Mouse (Mus musculus) hindbrain, embryonic 10.5 days (tissue): ENCODE measurements around the gene Olfr177. TPM values are rescaled to one million over a fixed set of nuclear protein-coding genes. Genes with fewer than 3 reads are reported as not detected.

Experiments used
- DNase-seq: peaks from one replicate; pipeline ENCODE4 v3.0.0-alpha.2; 2017; ENCODE audit warnings: low spot score
- H3K27ac ChIP-seq: fragments of 300-500 bp; sonication (generic); 2 replicates; pipeline ENCODE4 v1.5.1; 2016; ENCODE audit warnings: mild to moderate bottlenecking, moderate library complexity
- H3K27me3 ChIP-seq: fragments of 300-500 bp; sonication (generic); 2 replicates; pipeline ENCODE4 v1.6.1; 2016; ENCODE audit warnings: mild to moderate bottlenecking; ENCODE audit not compliant: poor library complexity, insufficient read depth, severe bottlenecking
- H3K36me3 ChIP-seq: fragments of 300-500 bp; sonication (generic); 2 replicates; pipeline ENCODE4 v1.6.1; 2016; ENCODE audit warnings: mild to moderate bottlenecking, moderate library complexity
- H3K4me1 ChIP-seq: fragments of 300-500 bp; sonication (generic); replicated peaks from 2 replicates; pipeline ENCODE4 v1.6.1; 2016; ENCODE audit warnings: mild to moderate bottlenecking
- H3K4me3 ChIP-seq: fragments of 300-500 bp; sonication (generic); 2 replicates; pipeline ENCODE4 v1.5.1; 2016; ENCODE audit warnings: mild to moderate bottlenecking, moderate library complexity
- H3K9me3 ChIP-seq: fragments of 300-500 bp; sonication (generic); 2 replicates; pipeline ENCODE4 v1.6.1; 2016; ENCODE audit warnings: mild to moderate bottlenecking, moderate library complexity
- WGBS: fragments of 180-500 bp; shearing (Covaris S2); methylation state at CpG from one replicate; pipeline ENCODE4 v1.1.7; 2016; 5-methylcytosine and 5-hydroxymethylcytosine counted together
- polyA plus RNA-seq: library from polyadenylated mRNA; unstranded; fragments of >200 nt; fragmentation: Nextera tagmentation; extraction: Ambion mirVana; gene quantifications from 2 replicates; pipeline ENCODE4 v1.2.1, GENCODE M21; 2016

Olfr177 gene
- polyA plus RNA-seq, result not detected in 2 replicates

DNA sequence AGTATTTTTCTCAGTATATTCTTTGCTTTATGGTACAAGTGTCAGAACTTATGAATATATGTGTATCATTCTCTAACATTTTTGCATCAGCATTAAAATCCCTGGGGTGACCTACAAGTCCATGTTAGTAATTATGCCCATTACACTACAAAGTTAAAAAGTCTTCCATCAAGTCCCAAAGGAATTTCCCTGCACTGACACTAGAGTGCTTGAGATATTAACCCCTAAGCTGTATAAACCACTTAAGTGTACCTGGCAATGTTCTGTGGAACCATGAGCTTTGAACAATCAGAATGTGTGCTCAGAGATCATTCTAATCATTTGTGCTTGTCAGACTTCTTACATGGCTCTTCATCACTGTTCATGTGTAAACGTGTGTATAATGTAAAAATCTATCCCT lies at the start of gene Olfr177:
TSS of gene Olfr177 (minus strand) at position 101 of the 400 bp plus-strand sequence.
- H3K27me3 ChIP-seq, result no peaks in the 10 kb centered on the region
- 69% methylated on average over 1 of the region's 1 CpGs for WGBS
- no peak within 1 kb of the TSS for H3K4me3 ChIP-seq
- H3K27ac ChIP-seq, result no peak within 1 kb of the TSS
- H3K9me3 ChIP-seq, result no peaks in the 10 kb centered on the region
- H3K36me3 ChIP-seq, result no peaks in the 10 kb centered on the region
- H3K4me1 ChIP-seq, result no peaks in the 10 kb centered on the region
- no peak for DNase-seq

- no peak within 1 kb of the TSS for H3K4me3 ChIP-seq
- no peak for DNase-seq
These were observed 17.4 kb upstream of the Olfr177 start, which contains the start of gene Olfr178 for GRCm38 (mm10) chr16:58891963-58892362. Gene Olfr178, minus strand, starts transcription at chr16:58892063.

DNA sequence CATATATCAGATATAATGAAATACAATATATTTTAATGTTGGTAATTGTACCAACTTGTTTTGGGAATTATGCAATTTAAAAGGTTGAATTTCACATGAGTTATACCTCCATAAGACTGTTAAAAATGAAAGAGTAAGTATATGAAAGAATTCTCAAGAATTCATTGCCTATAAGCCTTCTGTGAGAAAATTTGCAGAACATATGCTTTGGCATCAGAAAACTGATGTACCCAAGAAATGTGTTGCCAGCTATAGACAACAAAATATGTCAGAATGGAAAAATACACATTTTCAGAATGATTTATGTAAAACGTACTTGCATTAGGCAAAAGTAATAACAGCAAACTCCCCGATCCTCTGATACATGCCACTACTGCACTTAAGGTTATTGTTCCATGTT lies 9.8 kb upstream of the Olfr177 start:
- Histone ChIP-seq H3K4me3 (no peak overlapping the region), H3K4me1 (no peaks in the 10 kb centered on the region), H3K9me3 (0 out of 2 replicates have a peak, but pooled peaks cover 3% of the 10 kb centered on the region), H3K27ac (no peak overlapping the region), H3K36me3 (no peaks in the 10 kb centered on the region), H3K27me3 (no peaks in the 10 kb centered on the region)
- 94% methylated on average over 2 of the region's 2 CpGs for WGBS
- no peak for DNase-seq

More at GRCm38 (mm10) chr16:58891963-58892362, 17.4 kb upstream of the Olfr177 start, which contains the start of gene Olfr178:
- Histone ChIP-seq H3K36me3 (no peaks in the 10 kb centered on the region), H3K27ac (no peak within 1 kb of the TSS), H3K27me3 (no peaks in the 10 kb centered on the region), H3K9me3 (0 out of 2 replicates have a peak, but pooled peaks cover 4% of the 10 kb centered on the region), H3K4me1 (no peaks in the 10 kb centered on the region)
- 91% methylated on average over 3 of the region's 3 CpGs for WGBS

- Histone ChIP-seq H3K9me3 (no peaks in the 10 kb centered on the region), H3K4me3 (no peak overlapping the region), H3K36me3 (no peaks in the 10 kb centered on the region), H3K27ac (no peak overlapping the region), H3K27me3 (no peaks in the 10 kb centered on the region), H3K4me1 (no peaks in the 10 kb centered on the region)
- DNase-seq, result no peak
- WGBS, result 68% methylated on average over 1 of the region's 1 CpGs
These were observed 13.1 kb downstream of the Olfr177 start for GRCm38 (mm10) chr16:58861479-58861878.

- no peaks in the 10 kb centered on the region for H3K27me3 ChIP-seq
- no peaks in the 10 kb centered on the region for H3K36me3 ChIP-seq
- H3K27ac ChIP-seq, result no peak overlapping the region
- no peaks in the 10 kb centered on the region for H3K4me1 ChIP-seq
- no peaks in the 10 kb centered on the region for H3K9me3 ChIP-seq
- H3K4me3 ChIP-seq, result no peak overlapping the region
- DNase-seq, result no peak
- WGBS, result 92% methylated on average over 2 of the region's 2 CpGs
These were observed 14.4 kb downstream of the Olfr177 start for GRCm38 (mm10) chr16:58860032-58860737.

DNA sequence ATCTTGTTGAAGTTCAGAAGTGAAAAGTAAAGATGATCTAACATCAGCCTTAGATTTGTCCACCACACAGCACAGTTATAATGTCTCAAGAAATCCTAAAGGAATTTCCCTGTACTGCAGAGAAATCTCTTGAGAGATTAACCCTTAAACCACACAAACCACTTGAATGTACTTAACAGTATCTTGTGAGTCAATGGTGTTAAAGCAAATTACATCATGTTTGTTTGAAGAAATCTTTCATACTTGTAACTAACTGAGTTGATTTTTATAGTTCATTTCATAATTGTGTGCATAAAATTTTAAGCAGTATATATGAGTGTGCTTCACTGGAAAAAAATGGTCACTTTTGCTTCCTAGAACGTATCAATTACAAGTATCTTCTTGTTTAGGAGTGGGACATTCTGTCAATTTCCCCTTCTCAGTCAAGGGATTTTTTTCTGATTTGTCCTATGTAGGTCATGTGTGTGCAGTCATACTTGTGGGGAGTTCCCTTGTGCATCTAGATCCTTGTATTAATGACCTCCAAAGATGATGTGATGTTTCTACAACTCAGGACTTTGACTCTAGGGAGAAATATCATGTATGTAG lies 47.7 kb downstream of the Olfr177 start, which contains the start of gene Olfr175-ps1:
TSS of gene Olfr175-ps1 (minus strand) at position 51 of the 588 bp plus-strand sequence.
- Histone ChIP-seq H3K36me3 (no peaks in the 10 kb centered on the region), H3K27me3 (no peaks in the 10 kb centered on the region), H3K4me3 (no peak within 1 kb of the TSS), H3K4me1 (no peaks in the 10 kb centered on the region), H3K27ac (no peak within 1 kb of the TSS), H3K9me3 (no peaks in the 10 kb centered on the region)
- DNase-seq, result no peak
- 88% methylated on average over 1 of the region's 1 CpGs for WGBS

Other genes starting within 250 kb of the Olfr177 start
- gene E330017A01Rik, start 236.0 kb downstream of the Olfr177 start, polyA plus RNA-seq, result not detected in 2 replicates
- gene Cpox, start 204.5 kb downstream of the Olfr177 start, polyA plus RNA-seq, result 20.0 and 27.8 TPM in 2 replicates
- not detected in 2 replicates for gene Gpr15, start 155.7 kb downstream of the Olfr177 start, polyA plus RNA-seq
- gene Cldnd1, start 146.9 kb downstream of the Olfr177 start, polyA plus RNA-seq, result 98.7 and 105 TPM in 2 replicates
- not detected in 2 replicates for gene Olfr172, start 111.6 kb downstream of the Olfr177 start, polyA plus RNA-seq
- not detected in 2 replicates for gene Olfr173, start 74.5 kb downstream of the Olfr177 start, polyA plus RNA-seq
- gene Olfr175-ps1, start 48.0 kb downstream of the Olfr177 start, polyA plus RNA-seq, result not detected in 2 replicates
- not detected in 2 replicates for gene Olfr178, start 17.3 kb upstream of the Olfr177 start, polyA plus RNA-seq
- gene Olfr181, start 54.0 kb upstream of the Olfr177 start, polyA plus RNA-seq, result not detected in 2 replicates
- gene Olfr180, start 54.6 kb upstream of the Olfr177 start, polyA plus RNA-seq, result not detected in 2 replicates
- gene Olfr183, start 120.6 kb upstream of the Olfr177 start, polyA plus RNA-seq, result not detected in 2 replicates
- not detected in 2 replicates for gene Olfr186, start 155.5 kb upstream of the Olfr177 start, polyA plus RNA-seq
- gene Olfr187, start 165.0 kb upstream of the Olfr177 start, polyA plus RNA-seq, result not detected in 2 replicates
- not detected in 2 replicates for gene Olfr190, start 203.2 kb upstream of the Olfr177 start, polyA plus RNA-seq
- not detected in 2 replicates for gene Olfr191, start 215.1 kb upstream of the Olfr177 start, polyA plus RNA-seq
- not detected in 2 replicates for gene Olfr193, start 237.1 kb upstream of the Olfr177 start, polyA plus RNA-seq
- gene Olfr194, start 246.3 kb upstream of the Olfr177 start, polyA plus RNA-seq, result not detected in 2 replicates